Mouse (Mus musculus) intestine, embryonic 16.5 days (tissue): ENCODE data around the gene Porcn. TPM values are rescaled to one million over a fixed set of nuclear protein-coding genes. Genes with fewer than 3 reads are reported as not detected.

Experiments
- ATAC-seq: fragments of 200-750 bp; cut with Nextera tagmentation; 2 replicates; pipeline ENCODE4 v1.8.0; 2017; ENCODE audit warnings: moderate TSS enrichment, moderate library complexity
- H3K27ac ChIP-seq: fragments of 300-500 bp; sonication (generic); 2 replicates; pipeline ENCODE4 v1.5.1; 2014; ENCODE audit warnings: mild to moderate bottlenecking, low read length
- H3K27me3 ChIP-seq: fragments of 300-500 bp; sonication (generic); replicated peaks from 2 replicates; pipeline ENCODE4 v1.6.1; 2014; ENCODE audit warnings: low read length, control low read depth, mixed read lengths; ENCODE audit not compliant: control insufficient read depth, insufficient read depth
- H3K36me3 ChIP-seq: fragments of 300-500 bp; sonication (generic); 2 replicates; pipeline ENCODE4 v1.6.1; 2014; ENCODE audit warnings: low read length, control low read depth; ENCODE audit not compliant: control insufficient read depth, insufficient read depth
- H3K4me1 ChIP-seq: fragments of 300-500 bp; sonication (generic); 2 replicates; pipeline ENCODE4 v1.6.1; 2014; ENCODE audit warnings: low read length, control low read depth, mixed read lengths; ENCODE audit not compliant: control insufficient read depth, insufficient read depth
- H3K4me2 ChIP-seq: fragments of 300-500 bp; sonication (generic); 2 replicates; pipeline ENCODE4 v1.6.1; 2014; ENCODE audit warnings: low read depth, low read length, control low read depth
- H3K4me3 ChIP-seq: fragments of 300-500 bp; sonication (generic); 2 replicates; pipeline ENCODE4 v1.5.1; 2014; ENCODE audit warnings: mild to moderate bottlenecking, low read length
- H3K9ac ChIP-seq: fragments of 300-500 bp; sonication (generic); 2 replicates; pipeline ENCODE4 v1.6.1; 2014; ENCODE audit warnings: low read depth, low read length
- H3K9me3 ChIP-seq: fragments of 300-500 bp; sonication (generic); 2 replicates; pipeline ENCODE4 v1.6.1; 2016; ENCODE audit warnings: low read length, control low read depth; ENCODE audit not compliant: control insufficient read depth
- WGBS: fragments of 180-500 bp; shearing (Covaris S2); extraction: QIAGEN DNeasy Blood & Tissue Kit; methylation state at CpG from one replicate; pipeline ENCODE4 v1.1.7; 2014; 5-methylcytosine and 5-hydroxymethylcytosine counted together
- polyA plus RNA-seq: library from polyadenylated mRNA; unstranded; fragments of >200 nt; fragmentation: Nextera tagmentation; extraction: Ambion mirVana; gene quantifications from 2 replicates; pipeline ENCODE4 v1.2.1, GENCODE M21; 2015

Porcn gene
- polyA plus RNA-seq, 1 experiment from 2014 or later: 7.5 TPM

- WGBS: 12% methylated on average over 38 of the region's 38 CpGs
- Histone ChIP-seq H3K36me3 (no peaks in the 10 kb centered on the region), H3K4me1 (no peaks in the 10 kb centered on the region), H3K27ac (no peak overlapping the region), H3K4me3 (peak overlapping the region; percentile 63), H3K9me3 (no peaks in the 10 kb centered on the region), H3K27me3 (no peaks in the 10 kb centered on the region), H3K9ac (peak overlapping the region; percentile 79), H3K4me2 (peak overlapping the region; percentile 60)
- ATAC-seq: peak; percentile 99
These were observed 13.5 kb downstream of the Porcn start for GRCm38 (mm10) chrX:8192640-8193418.

DNA sequence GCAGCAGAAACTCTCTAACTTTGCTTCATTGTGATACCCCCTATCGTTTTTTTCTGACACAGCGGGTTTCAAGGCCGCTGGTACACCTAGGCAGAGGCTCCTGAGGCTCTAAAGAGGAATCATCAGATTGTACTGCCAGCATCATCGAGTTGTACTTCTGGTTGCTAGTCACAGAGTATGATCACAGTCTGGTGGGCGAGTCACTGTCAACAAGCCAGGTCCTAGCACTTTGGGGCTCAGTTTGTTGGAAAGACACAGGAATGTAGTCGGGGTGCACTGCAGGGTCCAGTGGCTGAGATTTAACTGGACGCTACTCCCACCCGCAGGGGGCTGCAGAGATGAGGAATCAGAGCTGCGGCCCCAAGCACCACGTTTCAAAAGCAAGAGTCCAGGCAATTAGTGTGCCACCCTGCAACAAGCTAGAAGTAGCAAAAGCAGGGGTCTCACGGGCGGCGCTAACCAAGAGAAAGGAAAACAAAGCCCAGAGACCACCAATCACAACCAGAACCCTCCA is 14.1 kb downstream of the Porcn start:
- WGBS: 12% methylated on average over 13 of the region's 13 CpGs
- no peak; the same call in 1 of the 2 replicates for ATAC-seq
- Histone ChIP-seq H3K9me3 (no peaks in the 10 kb centered on the region), H3K27ac (no peak overlapping the region), H3K4me3 (peak overlapping the region; percentile 63), H3K27me3 (no peaks in the 10 kb centered on the region), H3K4me1 (no peaks in the 10 kb centered on the region), H3K36me3 (no peaks in the 10 kb centered on the region), H3K4me2 (peak overlapping the region; percentile 60), H3K9ac (peak overlapping the region; percentile 79)

DNA sequence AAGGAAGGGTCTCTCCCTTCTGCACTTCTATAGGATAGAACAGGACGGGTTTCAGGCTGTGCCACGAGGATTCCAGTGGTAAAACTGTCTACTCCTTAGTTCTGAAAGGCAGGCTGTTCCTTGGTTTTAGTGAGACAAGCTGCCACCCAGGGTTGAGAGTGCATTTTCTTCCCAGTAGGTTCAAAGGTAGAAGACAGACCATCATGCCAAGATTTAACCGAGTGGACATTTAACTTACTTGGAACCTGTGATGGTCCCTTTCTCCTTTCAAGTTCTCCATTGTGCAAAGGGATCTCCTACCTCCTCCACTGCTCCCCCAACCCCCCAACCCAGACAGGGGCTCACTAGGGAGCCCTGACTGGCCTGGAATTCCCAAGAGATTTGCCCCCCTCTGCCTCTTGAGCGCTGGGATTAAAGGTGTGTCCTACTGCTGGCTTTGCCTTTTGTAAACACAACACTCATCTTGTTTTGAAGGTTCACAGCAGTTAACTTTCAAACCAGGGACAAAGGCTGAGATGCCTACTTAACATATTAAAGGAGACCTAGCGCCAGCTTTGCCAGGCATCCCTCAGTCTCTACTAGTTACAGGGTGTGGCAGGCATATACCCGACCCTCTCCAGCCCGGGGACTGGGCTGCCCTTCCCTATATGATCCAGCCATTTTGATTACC is 23.3 kb downstream of the Porcn start:
- WGBS: 13% methylated on average over 7 of the region's 7 CpGs
- Histone ChIP-seq H3K27me3 (no peaks in the 10 kb centered on the region), H3K9ac (no peak overlapping the region), H3K4me1 (no peaks in the 10 kb centered on the region), H3K27ac (no peak overlapping the region), H3K4me2 (no peak overlapping the region), H3K4me3 (no peak overlapping the region), H3K9me3 (no peaks in the 10 kb centered on the region), H3K36me3 (no peaks in the 10 kb centered on the region)
- ATAC-seq: no peak

DNA sequence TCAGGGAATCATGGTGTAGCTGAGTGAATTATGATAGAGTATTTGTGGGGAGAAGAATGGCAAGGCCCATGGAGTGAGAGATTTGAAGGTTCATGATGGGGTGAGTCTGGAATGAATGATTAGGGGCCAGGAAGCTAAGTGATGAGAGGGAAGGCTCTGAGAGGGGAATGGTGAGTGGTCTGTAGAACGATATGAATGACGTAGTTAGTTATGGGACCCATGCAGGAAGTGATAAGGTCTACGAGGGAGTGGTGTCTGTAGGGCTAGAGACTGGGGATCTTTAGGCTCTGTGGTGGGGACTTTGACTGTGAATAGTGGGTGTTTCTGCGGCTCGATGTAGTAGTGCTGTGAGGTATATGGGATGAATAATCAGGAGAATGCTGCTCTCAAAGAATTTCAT is 26.7 kb downstream of the Porcn start:
- ATAC-seq: no peak
- no peak overlapping the region for H3K4me2 ChIP-seq
- H3K27ac ChIP-seq: no peak overlapping the region
- H3K4me3 ChIP-seq: no peak overlapping the region
- no peaks in the 10 kb centered on the region for H3K27me3 ChIP-seq
- 0 out of 2 replicates have a peak, but pooled peaks cover 3% of the 10 kb centered on the region for H3K4me1 ChIP-seq
- WGBS: 87% methylated on average over 5 of the region's 5 CpGs
- no peaks in the 10 kb centered on the region for H3K9me3 ChIP-seq
- H3K9ac ChIP-seq: no peak overlapping the region
- H3K36me3 ChIP-seq: no peaks in the 10 kb centered on the region

DNA sequence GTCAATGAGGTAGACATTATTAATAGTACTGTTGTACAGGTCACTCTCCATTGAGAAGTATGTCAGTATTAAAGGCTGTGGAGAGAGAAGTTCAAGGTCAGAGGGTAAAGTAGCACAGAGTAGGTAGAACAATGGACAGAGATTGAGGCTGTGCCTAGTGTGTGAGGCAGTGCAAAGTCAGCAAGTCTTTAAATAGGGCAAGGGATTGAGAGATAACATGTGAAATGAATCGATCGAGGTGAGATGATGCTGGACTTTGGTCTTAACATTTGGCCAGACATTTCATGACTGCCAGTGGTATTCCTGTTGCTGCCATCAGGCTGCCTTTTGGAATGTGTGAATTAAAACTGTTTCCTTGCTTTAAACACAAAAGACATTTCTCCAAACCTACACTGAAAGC is 27.5 kb downstream of the Porcn start:
- no peak overlapping the region for H3K4me3 ChIP-seq
- no peak overlapping the region for H3K27ac ChIP-seq
- H3K9ac ChIP-seq: no peak overlapping the region
- ATAC-seq: no peak
- H3K36me3 ChIP-seq: no peaks in the 10 kb centered on the region
- WGBS: 97% methylated on average over 2 of the region's 2 CpGs
- H3K27me3 ChIP-seq: no peaks in the 10 kb centered on the region
- H3K9me3 ChIP-seq: no peaks in the 10 kb centered on the region
- 0 out of 2 replicates have a peak, but pooled peaks cover 4% of the 10 kb centered on the region for H3K4me1 ChIP-seq
- H3K4me2 ChIP-seq: no peak overlapping the region

DNA sequence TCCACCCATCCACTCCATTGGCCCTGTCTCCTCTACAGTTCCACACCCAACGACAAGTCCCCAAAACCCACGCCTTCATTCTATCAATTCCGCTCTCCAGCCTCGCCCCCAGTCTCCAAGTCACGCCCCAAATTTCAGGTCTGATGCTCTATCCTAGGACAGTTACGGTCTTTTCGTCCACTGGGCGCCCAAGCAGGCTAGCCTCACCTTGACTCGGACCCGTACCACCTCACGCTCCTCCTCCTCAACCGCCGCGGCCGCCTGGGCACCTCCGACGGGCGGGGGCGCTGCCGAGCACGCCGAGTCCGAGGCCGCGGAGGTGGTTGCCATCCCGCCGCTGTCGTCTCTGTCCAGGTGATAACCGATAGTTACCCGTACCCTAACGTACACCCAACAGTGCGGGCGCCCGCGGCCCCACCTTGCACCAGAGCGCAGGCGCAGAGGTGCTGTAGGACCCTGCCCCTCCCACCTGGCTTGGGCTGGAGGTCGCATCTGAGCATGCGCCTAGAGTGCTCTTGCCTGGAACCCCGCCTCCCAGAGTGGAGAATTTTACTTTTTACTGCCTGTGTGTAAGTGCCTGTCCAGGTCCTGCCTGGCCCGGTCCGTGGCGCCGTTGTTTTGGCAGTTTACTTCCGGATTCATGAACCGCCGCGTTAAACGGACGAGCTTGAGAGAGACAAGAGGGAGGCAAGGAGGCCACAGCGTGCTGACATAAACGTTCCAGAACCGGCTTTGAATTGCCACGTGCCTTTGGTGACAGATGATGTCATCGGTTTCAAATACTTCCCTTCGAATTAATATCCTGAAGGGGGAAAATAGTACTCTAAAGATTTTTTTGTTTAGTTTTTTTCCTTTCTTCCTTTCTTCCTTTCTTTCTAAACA is 30.6 kb downstream of the Porcn start, which contains the start of gene Tbc1d25:
Gene Tbc1d25 (minus strand): TSS at position 678 of the 882 bp plus-strand sequence.
- WGBS: 14% methylated on average over 54 of the region's 56 CpGs
- peak within 1 kb of the TSS; percentile 62 for H3K4me3 ChIP-seq
- H3K9ac ChIP-seq: peak within 1 kb of the TSS; percentile 71
- no peaks in the 10 kb centered on the region for H3K9me3 ChIP-seq
- H3K27me3 ChIP-seq: no peaks in the 10 kb centered on the region
- H3K4me2 ChIP-seq: peak within 1 kb of the TSS; percentile 56
- 0 out of 2 replicates have a peak, but pooled peaks cover 4% of the 10 kb centered on the region for H3K4me1 ChIP-seq
- H3K36me3 ChIP-seq: no peaks in the 10 kb centered on the region
- H3K27ac ChIP-seq: peak within 1 kb of the TSS; percentile 65
- ATAC-seq: peak; percentile 98

DNA sequence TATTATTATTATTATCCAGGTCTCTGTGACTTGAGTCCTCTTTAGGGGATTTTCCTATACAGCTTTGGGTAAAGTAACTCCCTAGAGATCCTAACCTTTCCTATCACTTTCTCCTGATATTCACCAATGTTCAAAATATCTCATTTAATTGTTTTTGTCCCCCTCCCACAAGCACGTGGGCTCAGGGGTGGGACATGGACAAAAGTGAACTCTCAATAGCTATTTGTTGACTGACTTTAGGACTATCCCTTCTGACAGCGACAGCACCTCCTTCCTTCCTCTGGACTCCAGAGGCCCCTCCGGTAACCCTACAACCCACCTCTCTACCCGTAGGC is 31.2 kb downstream of the Porcn start:
- 0 out of 2 replicates have a peak, but pooled peaks cover 4% of the 10 kb centered on the region for H3K4me1 ChIP-seq
- no peak overlapping the region for H3K27ac ChIP-seq
- no peaks in the 10 kb centered on the region for H3K27me3 ChIP-seq
- no peaks in the 10 kb centered on the region for H3K9me3 ChIP-seq
- no peak for ATAC-seq
- 16% methylated on average over 4 of the region's 4 CpGs for WGBS
- H3K4me2 ChIP-seq: peak overlapping the region; percentile 56
- peak overlapping the region; percentile 71 for H3K9ac ChIP-seq
- peak overlapping the region; percentile 62 for H3K4me3 ChIP-seq
- H3K36me3 ChIP-seq: no peaks in the 10 kb centered on the region

- Histone ChIP-seq H3K36me3 (no peaks in the 10 kb centered on the region), H3K9me3 (no peaks in the 10 kb centered on the region), H3K27me3 (no peaks in the 10 kb centered on the region), H3K4me2 (no peak overlapping the region), H3K4me1 (no peaks in the 10 kb centered on the region), H3K4me3 (no peak overlapping the region), H3K9ac (no peak overlapping the region), H3K27ac (no peak overlapping the region)
- ATAC-seq: no peak
- WGBS: 93% methylated on average over 10 of the region's 10 CpGs
These were observed 38.3 kb downstream of the Porcn start for GRCm38 (mm10) chrX:8167716-8168647.
